Mouse (Mus musculus): ENCODE data around the gene Tubd1.
"Not testable (repeated sequence)": the region's sequence is repeated elsewhere in the genome, so short reads cannot be mapped to it uniquely, and the experiment has no call there.

The Tubd1 gene

GRCm38 (mm10) chr11:86544639-86545299, at the start of gene Tubd1, which contains the start of gene Rps6kb1:
TSS of gene Tubd1 (plus strand) at chr11:86544991.
TSS of gene Rps6kb1 (minus strand) at chr11:86544805.
- peak; percentile 100 for DNase-seq (ENCODE audit: low spot score)

- no peak for DNase-seq (ENCODE audit: low spot score)
Measured at GRCm38 (mm10) chr11:86497356-86497755, 47.4 kb upstream of the Tubd1 start.

DNA sequence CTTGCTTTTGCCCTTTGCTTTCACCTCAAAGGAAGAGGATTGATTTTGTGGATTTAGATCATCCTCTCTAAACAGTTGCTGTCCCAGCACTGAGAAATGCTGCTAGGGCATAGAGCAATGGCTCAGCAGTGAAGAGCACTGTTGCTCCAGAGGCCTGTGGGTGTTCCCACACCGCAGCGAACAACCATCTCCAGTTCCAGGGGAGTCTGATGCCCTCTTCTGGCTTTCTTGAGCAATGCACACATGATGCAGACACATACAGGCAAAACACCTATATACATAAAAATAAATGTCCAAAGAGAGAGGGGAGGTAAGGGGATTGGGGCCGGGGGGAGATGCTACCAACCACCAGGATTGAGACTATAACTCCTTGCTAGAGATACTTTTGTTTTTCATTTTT, 46.9 kb upstream of the Tubd1 start:
- DNase-seq (ENCODE audit: low spot score): no peak

DNA sequence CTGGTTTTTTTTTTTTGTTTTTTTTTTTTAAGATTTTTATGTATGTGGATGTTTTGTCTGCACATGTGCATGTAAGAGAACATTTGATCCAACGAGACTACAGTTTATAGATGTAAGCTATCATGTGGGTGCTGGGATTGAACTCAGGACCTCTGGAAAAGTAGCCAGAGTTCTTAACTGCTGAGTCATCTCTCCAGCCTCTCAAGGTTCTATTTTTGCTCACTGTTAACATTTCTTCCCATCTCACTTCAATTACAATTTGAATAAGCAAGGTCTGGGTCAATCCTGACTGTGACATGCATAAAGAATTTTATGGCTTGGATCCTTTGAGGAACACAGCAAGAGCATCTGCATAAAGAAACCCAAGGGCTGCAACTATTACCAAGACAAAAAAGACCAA, 44.0 kb upstream of the Tubd1 start:
- DNase-seq (ENCODE audit: low spot score): no peak

- DNase-seq (ENCODE audit: low spot score): no peak
Measured at GRCm38 (mm10) chr11:86503121-86503520, 41.7 kb upstream of the Tubd1 start.

- no peak for DNase-seq (ENCODE audit: low spot score)
Measured at GRCm38 (mm10) chr11:86507334-86507733, 37.5 kb upstream of the Tubd1 start.

- no peak for DNase-seq (ENCODE audit: low spot score)
Measured at GRCm38 (mm10) chr11:86507991-86508390, 36.8 kb upstream of the Tubd1 start.

GRCm38 (mm10) chr11:86516620-86517019, 28.2 kb upstream of the Tubd1 start:
- no peak for DNase-seq (ENCODE audit: low spot score)

- no peak for DNase-seq (ENCODE audit: low spot score)
Measured at GRCm38 (mm10) chr11:86517229-86517628, 27.6 kb upstream of the Tubd1 start.

- no peak for DNase-seq (ENCODE audit: low spot score)
Measured at GRCm38 (mm10) chr11:86519751-86520150, 25.0 kb upstream of the Tubd1 start.

DNA sequence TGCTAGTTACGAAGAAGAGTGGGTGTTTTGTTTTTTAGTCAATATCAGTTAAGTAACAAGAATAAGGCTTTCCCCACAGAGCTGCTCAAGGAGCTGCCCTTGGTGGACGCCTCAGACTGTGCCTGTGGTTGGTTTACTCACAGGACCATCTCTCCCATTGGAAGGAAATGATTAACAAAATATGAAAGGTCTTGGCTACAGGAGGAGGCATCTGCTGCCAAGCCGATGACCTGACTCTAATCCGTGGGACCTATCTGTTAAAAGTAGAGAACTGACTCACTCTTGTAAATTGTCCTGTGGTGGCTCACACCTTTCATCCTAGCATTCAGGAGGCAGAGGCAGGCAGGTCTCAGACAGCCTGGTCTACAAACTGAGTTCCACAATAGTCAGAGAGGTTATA, 17.3 kb upstream of the Tubd1 start:
- DNase-seq (ENCODE audit: low spot score): no peak

DNA sequence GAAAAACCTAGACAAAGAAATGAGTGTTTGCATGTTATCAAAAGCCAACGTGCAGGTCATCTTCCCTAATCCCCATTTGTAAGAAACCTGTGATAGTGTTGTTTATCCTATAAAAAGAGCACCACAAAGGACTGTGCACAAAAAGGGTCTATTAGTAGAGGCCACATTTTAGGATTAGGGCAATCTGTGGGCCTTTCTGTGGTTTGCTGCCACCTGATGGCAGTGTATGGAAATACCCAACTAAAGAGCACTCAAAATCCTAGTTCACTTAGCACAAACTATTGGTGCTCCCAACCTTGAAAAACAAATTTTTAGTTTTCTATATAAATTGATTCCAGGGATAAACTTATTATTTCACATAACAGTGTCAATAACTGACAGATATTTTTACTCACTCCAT, 12.0 kb upstream of the Tubd1 start:
- DNase-seq (ENCODE audit: low spot score): peak; percentile 20

GRCm38 (mm10) chr11:86533302-86533701, 11.5 kb upstream of the Tubd1 start:
- not testable (repeated sequence) for DNase-seq (ENCODE audit: low spot score)

DNA sequence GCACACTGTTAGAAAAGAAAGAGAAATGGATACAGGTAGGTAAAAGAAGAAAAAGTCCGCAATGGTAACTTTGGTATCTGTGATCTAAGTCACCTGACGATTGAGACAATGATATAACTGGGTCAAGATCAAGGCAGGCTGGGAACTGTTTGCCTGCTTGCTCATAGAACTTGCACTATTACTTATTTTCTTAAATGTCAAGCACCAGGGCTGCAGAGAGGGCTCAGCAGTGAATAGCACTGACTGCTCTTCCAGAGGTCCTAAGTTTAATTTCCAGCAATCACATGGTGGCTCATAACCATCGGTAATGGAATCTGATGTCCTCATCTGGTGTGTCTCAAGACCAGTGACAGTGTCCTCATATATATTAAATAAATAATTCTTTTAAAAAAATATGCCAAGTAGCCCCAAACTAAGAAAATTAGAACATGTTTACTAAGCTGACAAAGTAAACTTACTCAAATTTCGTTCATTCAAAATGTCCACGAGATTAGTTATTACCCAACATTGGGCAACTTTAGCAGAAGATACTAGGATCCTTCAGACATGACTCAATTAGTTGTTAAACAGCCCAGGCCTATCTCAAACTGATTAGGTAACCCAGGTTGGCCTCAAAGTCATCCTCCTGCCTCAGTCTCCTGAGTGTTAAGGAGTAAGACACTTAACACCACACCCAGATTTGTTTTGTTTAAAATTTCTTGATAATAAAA, 10.4 kb upstream of the Tubd1 start:
- no peak for DNase-seq (ENCODE audit: low spot score)

DNA sequence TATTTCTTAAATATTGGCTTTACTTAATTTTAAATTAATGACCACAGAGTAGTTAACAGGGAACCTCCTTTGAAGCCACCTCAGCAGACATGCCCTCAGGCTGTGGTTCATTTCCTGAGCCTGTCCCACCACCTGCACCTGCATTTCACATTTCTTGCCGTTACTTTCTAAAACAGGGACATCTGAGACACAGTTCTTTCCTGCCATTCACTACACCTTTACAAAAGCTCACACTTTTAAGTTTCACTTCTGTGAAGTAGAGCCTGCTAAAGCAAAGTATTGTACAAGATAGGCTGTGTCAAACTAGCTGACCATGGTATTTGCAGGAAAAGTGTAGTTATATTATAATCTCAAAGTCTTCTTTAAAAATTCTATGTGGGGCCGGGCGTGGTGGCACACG, 6.0 kb upstream of the Tubd1 start:
- no peak for DNase-seq (ENCODE audit: low spot score)

GRCm38 (mm10) chr11:86539716-86540475, 4.9 kb upstream of the Tubd1 start:
- DNase-seq (ENCODE audit: low spot score): no peak

- DNase-seq (ENCODE audit: low spot score): no peak
Measured at GRCm38 (mm10) chr11:86540476-86540845, 4.3 kb upstream of the Tubd1 start.

GRCm38 (mm10) chr11:86542851-86543250, 1.9 kb upstream of the Tubd1 start:
- DNase-seq (ENCODE audit: low spot score): no peak

DNA sequence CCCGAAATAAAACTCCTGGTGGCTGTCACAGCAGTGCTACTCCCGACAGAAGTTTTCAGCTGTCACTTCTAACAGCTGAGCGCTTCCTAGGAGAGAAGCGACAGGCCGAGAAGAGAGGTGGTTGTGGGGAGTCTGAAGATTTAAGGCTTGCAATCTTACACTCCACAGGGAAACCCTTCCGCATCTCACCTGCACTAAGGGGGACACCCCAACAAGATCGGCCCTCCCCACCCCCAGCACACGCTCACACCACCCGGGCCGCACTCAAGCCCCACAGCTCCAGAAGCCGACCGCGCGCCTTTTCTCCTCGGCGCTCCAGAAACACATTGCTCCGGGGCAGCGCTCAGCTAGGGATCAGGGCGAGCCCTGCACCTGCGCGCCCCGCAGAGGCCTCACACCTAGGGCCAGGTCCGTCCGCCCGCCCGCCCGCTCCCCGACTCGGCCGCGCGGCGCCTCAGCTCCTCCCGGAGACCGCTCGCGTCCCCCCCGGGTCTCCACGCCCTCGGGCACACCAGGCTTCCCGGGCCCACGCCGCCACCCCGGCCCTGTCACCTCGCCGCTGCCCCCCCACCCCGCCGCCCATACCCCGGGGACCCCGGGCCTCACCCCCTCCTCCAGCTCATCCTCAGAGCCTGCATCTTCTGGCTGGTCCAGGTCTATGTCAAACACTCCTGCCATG, 692 bp upstream of the Tubd1 start:
- DNase-seq (ENCODE audit: low spot score): no peak

GRCm38 (mm10) chr11:86545556-86545955, 765 bp downstream of the Tubd1 start:
- DNase-seq (ENCODE audit: low spot score): no peak

GRCm38 (mm10) chr11:86547412-86547811, 2.6 kb downstream of the Tubd1 start:
- DNase-seq (ENCODE audit: low spot score): no peak

DNA sequence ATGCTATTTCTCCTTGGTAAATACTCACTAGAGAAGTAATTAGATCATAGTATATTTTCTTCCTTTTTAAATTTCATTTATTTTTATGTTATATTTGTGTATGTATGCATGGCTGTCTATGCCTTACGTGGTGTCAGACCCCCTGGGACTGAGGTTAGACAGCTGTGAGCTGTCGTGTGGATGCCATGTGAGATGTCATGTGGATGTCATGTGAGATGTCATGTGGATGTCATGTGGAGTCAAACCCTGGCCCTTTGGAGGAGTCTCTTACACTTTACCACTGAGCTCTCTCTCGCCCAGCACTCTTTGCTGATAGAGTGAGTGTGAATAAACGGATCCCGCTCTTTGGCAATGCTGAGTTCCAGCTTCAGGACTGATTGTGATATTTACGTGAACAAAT, 8.7 kb downstream of the Tubd1 start:
- no peak for DNase-seq (ENCODE audit: low spot score)

All from lung, postnatal 25 days (tissue).